Mouse (Mus musculus): Measurements from ENCODE around the gene Timeless.
A peak's percentile ranks its signal among the peaks of the same experiment; 100 is the strongest.
"Not testable (repeated sequence)": the region's sequence is repeated elsewhere in the genome, so short reads cannot be mapped to it uniquely, and the experiment has no call there.

Gene Timeless

DNA sequence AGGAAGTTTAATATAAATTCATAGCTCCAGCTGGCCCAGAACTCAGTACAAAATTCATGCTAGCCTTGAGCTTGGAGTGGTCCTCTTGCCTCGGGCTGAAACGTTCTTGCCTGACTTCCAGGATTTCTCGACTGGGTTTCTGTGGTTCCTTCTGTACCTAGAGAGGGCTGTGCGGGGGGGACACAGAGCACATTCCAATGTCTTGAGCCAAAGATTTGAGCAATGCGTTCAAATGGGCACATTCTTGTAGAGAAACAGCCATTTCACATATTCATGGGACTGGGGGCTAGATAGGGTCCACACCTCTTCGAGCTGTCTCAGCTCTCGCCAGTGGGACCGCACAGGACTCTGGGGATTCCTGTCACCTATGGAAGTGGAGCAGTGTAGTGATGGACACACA is 24.1 kb downstream of the Timeless start:
- DNase-seq (ENCODE audit: low read depth, low spot score): peak; percentile 48

DNA sequence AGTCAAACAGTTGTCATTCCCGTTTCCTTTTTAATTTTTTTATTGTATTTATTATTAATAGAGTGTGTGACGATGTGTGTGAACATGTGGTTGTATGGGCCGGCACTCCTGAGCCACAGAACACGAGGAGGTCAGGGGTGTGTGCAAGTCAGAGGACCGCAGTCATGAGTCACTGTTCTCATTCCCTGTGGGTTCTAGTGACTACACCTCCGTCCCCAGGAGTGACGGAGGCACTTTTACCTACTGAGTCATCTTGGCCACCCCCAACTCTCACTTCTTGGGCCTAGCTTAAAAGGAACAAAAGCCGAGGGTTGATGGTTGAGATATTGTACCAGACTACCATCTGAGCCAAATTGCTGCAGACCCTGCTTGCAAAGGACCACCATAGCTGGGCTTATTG is 24.5 kb downstream of the Timeless start:
- peak; percentile 92 for DNase-seq (ENCODE audit: low read depth, low spot score)

DNA sequence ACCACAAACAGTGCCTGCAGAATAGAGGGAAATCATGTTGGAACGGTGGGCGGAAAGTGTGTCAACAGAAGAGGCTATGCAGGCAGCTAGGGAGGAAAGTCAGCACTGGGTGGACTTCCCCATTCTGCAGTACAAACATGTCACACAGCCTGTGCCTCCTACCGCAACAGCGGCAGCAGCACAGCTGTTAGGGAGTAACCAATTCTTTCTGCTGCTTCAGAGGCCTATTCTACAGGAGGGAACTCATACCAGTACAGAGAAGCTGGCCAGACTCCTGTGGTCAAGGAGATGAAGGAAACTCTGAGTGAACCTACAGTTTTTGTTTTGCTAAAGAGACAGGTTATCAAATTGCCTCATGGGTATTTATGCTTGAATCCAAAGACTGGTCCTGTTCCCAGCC is 27.1 kb downstream of the Timeless start:
- no peak for DNase-seq (ENCODE audit: low read depth, low spot score)

DNA sequence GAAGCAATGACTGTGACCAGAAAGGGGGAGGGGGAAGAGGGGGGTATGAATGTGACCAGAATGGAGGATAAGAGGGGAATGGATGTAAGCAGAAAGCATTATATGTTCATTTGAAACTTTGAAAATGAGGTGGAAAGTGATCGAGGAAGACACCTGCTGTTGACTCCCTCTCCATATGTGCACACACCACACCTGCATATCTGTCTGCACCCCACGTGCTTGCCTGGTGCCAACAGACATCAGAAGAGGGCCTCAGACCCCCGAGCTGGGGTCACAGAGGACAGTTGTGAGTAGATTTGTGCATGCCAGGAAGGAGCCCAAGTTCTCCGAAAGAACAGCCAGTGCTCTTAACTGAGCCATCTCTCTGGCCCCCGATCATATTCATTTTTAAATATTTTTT is 28.1 kb downstream of the Timeless start:
- no peak for DNase-seq (ENCODE audit: low read depth, low spot score)

DNA sequence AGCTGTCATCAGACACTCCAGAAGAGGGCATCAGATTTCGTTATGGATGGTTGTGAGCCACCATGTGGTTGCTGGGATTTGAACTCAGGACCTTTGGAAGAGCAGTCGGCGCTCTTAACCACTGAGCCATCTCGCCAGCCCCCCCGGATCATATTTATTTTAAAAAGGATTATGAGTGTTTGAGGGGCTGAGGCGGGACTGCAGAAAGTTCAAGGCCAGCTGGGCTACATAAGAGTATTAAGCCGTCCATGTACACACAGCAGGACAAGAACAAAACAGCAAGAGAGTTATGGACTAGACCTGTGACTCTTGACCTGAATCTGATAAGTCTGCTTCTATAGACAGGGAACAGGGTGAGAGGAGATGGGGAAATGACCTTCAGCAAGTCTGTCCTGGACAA is 28.5 kb downstream of the Timeless start:
- DNase-seq (ENCODE audit: low read depth, low spot score): not testable (repeated sequence)

DNA sequence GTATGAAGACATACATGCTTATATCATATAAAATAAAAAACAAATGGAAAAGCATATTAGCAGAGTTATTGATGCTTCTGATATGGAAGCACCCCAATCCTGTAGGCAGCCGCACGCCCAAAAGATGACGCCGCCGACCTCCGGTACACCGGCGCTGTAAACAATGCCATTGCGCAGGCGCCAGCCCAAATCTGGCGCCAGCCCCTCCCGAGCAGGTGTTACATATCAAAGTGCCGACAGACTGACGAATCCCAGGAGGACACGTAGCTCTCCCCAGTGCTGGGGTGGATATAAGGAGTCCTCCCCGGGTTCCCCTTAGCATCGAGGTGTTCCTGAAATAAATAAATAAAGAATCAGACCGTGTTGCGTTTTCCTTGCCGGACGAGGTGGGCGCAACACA is 30.4 kb downstream of the Timeless start:
- no peak for DNase-seq (ENCODE audit: low read depth, low spot score)

DNA sequence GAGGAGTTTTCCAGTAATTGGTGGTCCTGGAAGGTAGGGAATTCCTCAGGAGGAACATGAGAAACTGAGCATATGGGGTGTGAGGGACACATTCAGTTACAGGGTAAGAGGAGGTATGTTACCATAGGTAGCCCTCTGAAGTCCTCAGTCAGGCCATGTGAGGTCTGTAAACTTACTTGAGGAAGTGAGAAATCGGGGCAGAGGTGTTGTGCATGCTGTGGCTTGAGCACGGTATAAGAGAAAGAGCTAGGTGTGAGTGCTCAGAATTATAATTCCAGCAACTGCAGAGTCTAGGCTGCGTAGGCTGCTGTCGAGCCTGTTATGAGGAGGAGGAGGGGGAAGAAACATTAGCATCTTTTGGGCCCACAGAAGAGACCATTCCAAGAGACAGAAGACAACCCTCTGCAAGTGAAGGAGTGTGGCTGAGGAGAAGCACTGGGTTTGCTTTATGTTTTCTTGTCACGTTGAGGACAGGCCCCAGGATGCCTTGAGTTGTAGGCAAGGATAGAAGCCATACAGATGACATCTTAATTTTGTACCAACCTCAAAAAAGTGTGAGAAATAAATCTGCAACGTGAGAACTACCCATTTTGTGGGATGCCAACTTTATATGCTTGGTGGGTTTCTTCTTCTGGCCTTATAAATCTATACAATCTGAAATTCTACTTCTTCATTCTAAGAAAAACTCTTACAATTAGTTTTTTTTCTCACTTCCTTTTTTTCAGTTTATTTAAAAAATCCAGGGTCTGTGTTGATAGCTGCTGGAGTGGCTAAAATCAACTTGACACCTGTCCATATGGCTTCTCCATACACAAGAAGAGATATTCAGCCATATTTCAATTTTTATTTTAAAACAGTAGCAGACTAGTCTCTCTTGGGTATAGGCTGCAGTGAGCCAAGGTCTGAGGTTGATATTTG is 31.8 kb downstream of the Timeless start:
- DNase-seq (ENCODE audit: low read depth, low spot score): no peak

DNA sequence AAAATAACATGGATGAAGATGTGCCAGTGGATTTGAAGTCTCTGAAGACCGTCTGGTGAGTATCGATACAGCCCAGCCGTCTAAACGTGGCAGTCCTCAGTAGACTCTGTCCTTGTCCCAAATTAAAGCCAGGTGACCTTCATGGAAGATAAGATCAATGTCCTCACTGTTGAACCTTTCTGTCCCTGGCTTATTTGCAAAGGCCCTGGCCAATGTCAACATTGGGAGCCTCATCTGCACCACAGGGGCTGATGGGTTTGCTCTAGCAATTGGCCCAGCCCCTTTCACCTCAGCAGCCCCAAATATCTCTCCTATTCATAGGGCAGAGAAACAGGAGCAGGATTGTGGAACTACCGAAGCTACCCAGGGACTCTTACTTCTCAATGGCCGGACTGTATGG is 36.5 kb downstream of the Timeless start, which contains the start of gene Apof:
Gene Apof (plus strand): TSS at position 301 of the 400 bp plus-strand sequence.
- DNase-seq (ENCODE audit: low read depth, low spot score): no peak

DNA sequence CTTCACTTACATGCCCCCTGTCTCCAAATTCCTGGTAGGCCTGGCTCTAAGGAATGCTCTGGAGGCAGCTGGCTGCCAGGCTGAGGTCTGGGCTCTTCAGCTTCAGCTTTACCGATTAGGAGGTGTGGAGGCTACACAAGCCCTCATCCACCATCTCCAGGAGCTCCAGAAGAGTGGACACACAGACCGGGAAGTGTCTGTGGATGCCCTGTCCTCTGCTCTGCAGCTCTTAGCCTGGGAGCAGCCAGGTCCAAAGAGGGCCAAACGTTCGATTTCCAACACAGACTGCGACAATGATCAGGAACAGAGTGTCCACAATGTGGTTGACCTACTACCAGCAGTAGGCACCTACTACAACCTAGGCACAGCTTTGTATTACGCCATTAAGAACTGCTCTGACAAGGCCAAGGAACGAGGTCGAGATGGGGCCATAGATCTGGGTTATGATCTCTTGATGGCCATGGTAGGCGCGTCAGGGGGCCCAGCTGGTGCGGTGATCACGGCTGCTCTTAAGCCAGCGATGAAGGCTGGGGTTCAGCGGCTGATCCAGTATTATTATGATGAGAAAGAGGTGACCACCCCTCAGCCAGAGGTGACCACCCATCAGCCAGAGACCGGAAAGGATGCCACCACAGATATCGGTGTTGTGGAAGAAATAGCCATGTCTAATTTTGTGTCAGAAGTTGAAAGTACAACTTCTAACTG is 37.5 kb downstream of the Timeless start:
- DNase-seq (ENCODE audit: low read depth, low spot score): no peak

DNA sequence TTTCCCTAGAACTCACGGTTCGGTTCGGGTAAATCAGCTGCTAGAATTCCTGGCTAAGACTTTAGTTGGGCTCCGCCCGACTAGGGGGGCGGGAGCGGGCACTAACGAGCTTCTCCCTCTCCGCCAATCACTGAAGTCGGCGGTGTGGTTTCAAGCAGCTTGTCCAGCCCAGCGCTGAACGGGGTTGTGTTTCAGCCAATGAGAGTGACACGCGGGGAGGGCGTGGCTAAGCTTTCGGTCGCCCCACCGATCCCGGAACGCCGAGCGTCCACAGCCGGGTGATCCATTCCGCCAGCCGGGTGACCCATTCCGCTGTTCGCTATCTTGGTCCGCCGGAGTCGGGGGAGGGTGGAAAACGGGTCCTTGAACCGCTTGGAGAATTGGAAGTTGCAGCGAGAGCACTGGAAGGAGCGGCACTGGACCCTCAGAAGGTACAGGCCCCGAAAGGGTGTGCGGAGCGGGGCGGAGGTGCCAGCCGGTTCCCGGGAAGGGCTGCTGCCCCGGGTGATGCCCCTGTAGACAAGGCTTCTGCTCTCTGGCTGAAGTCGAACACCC is 38.5 kb downstream of the Timeless start, which contains the start of gene Stat2:
Gene Stat2 (plus strand): TSS at position 273 of the 555 bp plus-strand sequence.
- peak; percentile 99 for DNase-seq (ENCODE audit: low read depth, low spot score)

DNA sequence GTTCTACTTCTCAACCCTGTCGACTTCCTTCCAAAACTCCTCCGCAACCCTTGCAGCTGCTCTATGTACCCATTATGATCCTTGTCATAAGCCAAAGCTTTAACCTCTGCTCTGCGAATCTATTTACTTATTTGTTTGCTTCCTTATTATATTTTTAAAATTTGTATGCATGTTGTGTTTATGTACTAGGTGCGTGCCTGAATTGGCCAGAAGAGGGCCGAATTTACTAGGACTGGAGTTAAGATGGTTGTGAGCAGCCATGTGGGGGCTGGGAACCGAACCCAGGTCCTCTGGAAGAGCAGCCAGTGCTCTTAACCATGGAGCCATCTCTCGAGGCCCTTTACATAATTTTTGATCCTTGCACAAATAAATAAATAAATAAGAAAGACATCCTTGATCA is 39.0 kb downstream of the Timeless start:
- peak; percentile 29 for DNase-seq (ENCODE audit: low read depth, low spot score)

DNA sequence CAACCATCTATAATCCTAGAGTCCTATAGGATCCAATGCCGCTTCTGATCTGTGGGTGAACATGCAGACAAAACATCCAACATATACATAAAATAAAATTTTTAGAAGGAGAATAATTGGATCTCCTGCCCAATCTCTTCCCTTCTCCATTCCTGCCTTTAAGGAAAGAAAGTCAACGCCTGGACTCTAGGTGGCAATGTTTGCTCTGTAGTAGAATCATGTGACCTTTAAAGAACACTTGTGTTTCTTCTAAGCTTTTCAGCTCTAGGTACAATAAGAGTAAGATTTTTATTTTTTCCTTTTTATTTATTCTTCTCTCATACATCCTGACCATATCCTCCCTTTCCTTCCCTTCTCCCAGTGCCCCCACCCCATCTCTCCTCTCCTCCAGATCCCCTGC is 40.0 kb downstream of the Timeless start:
- DNase-seq (ENCODE audit: low read depth, low spot score): peak; percentile 40

DNA sequence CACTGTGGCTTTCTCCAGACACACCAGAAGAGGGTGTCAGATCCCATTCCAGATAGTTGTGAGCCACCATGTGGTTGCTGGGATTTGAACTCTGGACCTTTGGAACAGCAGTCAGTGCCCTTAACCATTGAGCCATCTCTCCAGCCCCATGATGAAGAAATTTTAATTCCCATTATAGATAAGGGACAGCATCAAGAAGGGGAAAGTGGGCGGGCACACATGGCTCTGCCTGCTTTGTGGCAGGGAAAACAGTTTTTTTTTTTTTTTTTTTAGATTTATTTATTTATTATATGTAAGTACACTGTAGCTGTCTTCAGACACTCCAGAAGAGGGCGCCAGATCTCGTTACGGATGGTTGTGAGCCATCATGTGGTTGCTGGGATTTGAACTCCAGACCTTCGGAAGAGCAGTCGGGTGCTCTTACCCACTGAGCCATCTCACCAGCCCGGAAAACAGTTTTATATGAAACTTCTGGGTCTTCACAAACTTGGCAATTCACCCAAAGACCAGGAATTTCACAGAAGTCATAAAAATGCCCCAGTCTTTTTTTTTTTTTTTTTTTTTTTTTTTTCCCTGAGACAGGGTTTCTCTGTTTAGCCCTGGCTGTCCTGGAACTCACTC is 41.1 kb downstream of the Timeless start:
- not testable (repeated sequence) for DNase-seq (ENCODE audit: low read depth, low spot score)

DNA sequence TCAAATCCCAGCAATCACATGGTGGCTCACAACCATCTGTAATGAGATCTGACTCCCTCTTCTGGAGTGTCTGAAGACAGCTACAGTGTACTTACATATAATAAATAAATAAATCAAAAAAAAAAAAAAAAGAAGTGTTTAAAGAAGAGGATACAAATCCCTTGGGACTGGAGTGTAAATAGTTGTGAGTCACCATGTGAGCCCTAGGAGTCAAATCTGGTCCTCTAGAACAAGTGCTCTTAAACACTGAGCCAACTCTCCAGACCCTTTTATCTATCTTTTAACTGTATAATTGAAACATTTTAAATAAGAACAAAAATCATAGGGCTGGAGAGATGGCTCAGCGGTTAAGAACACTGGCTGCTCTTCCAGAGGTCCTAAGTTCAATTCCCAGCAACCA is 43.5 kb downstream of the Timeless start:
- DNase-seq (ENCODE audit: low read depth, low spot score): not testable (repeated sequence)

DNA sequence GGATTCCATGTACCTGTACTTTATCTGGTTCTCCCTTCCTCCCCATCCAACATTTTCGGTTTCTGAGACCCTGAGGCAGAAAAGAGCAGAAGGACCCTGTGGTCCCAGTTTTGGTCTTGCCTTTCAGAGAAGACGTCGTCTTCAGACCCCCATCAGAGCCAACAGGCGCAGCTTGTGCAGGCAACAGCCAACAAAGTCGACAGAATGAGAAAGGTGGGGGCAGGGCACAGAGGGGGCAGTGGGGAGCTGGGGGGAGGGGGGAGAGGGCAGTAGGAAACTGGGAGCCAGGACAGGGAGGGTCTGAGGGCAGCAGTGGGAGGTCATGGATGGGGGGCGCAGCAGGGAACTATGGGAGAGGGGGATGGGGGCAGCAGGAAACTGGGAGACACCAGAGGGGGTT is 46.3 kb downstream of the Timeless start:
- no peak for DNase-seq (ENCODE audit: low read depth, low spot score)

DNA sequence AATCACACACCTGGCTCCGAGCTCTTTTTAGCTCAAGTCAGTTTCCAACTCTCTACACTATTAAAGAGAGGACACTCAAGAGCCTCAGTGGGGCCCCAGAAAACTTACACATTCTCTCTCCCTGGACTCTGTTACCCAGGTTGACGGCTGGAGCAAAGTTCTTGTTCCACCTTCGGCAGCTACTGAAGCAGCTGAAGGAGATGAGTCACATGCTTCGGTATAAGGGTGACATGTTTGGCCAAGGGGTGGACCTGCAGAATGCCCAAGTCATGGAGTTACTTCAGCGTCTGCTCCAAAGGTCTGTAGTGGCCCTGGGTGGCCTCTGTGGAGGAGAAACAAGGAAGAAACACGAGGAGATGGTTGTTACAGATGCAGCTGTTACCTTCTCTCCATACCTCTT is 49.1 kb downstream of the Timeless start:
- no peak for DNase-seq (ENCODE audit: low read depth, low spot score)

DNA sequence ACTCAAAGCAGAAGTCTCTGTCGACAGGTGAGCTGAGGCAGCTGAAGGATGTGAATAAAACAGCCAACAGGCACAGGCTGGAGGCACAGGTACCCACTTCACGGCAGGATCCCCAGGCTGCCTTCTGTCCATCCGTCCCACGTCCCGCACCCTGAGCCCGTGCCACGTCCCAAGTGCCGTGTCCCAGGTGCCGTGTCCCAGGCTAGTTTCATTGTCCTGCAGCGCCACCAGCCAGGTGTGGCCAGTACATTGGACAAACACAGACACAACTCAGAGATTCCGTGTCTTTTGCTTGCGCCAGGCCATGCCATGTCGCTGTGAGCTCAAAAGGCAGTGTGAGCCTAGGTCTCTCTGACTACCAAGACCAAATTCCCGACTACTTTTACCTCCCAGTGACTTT is 49.8 kb downstream of the Timeless start:
- DNase-seq (ENCODE audit: low read depth, low spot score): no peak

DNA sequence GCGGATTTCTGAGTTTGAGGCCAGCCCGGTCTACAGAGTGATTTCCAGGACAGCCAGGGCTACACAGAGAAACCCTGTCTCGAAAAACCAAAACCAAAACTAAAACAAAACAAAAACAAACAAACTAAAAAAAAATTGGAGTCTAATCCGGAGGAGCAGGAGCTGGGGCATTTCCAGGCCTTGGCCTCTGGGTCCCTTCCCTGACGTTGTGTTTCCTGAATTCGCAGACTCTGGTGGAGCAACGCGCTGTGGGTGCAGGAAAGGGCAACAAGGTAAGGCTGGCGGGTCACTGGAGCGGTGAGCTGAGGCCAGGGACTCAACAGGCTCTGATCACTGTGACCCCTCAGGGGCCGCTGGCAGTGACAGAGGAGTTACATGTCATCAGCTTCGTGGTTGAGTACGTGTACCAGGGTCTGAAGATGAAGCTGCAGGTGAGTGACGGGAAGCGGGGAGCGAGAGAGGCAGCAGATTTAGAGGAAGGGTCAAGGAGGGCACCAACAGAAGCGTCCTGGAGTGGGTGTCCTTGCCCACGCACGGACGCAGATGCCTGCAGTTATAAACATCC is 51.1 kb downstream of the Timeless start:
- DNase-seq (ENCODE audit: low read depth, low spot score): no peak

DNA sequence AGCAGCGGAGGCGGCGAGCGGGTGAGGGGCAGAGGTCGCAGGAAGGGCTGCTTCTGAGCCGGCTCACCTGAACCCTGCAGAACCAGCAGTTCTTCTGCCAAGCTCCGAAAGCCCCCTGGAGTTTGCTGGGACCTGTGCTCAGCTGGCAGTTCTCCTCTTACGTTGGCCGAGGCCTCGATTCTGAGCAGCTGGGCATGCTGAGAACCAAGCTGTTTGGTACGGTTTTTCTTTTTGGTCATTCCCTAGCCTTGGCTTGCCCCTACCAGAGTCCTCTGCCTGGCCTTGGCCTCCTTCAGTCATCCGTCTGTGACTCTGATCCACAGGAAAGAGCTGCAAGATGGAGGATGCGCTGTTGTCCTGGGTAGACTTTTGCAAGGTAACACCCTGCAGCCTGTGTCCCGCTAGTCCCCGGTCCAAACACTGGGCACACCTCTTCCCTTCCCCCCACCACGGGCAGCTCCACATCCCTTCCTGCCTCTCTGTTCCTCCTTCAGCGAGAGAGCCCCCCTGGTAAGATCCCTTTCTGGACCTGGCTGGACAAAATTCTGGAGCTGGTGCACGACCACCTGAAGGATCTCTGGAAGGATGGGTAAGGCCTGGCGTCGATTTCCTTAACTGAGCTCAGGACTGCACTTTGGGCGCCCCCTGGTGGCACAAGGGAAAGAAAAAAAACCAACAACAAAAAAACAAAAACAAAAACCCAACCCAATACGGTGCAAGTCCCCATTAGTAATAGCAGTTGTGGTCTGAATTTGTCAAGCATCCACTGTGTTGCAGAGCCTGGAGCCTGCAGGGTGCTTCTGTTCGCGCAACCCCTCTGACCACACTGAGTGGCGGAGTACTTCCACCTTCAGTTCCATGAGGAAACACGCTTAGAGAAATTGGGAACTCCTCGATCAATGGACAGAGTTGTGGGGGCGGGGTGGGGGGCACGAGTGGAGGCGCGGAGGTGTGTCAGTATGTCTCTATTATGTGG is 52.0 kb downstream of the Timeless start:
- DNase-seq (ENCODE audit: low read depth, low spot score): peak; percentile 80

DNA sequence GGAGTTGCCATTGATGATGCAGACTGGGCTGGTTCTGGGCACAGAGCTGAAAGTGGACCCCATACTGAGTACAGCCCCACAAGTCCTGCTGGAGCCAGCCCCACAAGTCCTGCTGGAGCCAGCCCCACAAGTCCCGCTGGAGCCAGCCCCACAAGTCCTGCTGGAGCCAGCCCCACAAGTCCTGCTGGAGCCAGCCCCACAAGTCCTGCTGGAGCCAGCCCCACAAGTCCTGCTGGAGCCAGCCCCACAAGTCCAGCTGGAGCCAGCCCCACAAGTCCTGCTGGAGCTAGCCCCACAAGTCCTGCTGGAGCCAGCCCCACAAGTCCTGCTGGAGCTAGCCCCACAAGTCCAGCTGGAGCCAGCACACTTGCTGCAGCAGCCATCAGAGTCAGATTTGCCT is 58.7 kb downstream of the Timeless start:
- not testable (repeated sequence) for DNase-seq (ENCODE audit: low read depth, low spot score)

Data from 3T3-L1 (cell line).